Mouse (Mus musculus) layer of hippocampus, postnatal 14 days (tissue): Measurements from ENCODE around the gene Sp140. TPM values are rescaled to one million over a fixed set of nuclear protein-coding genes. Genes with fewer than 3 reads are reported as not detected.
"Not testable (repeated sequence)": the region's sequence is repeated elsewhere in the genome, so short reads cannot be mapped to it uniquely, and the experiment has no call there.

Experiments
- DNase-seq, 2 experiments: peaks; one replicate each; pipeline ENCODE4 v3.0.0; 2021 to 2022; ENCODE audit warnings: low spot score in 2 of 2, mixed read lengths in 1 of 2
- long read RNA-seq, 2 experiments: library from polyadenylated mRNA; stranded (forward); transcript quantifications; one replicate each; pipeline ENCODE4 v2.0.0; 2021
- total RNA-seq, 2 experiments: library from RNA; stranded (reverse); gene quantifications; 2 replicates each; pipeline ENCODE4 v1.2.3; 2021

The Sp140 gene
- total RNA-seq = under 1 TPM; 0.60 to 0.65 TPM
- long read RNA-seq, experiment 1 = 0 reads
- long read RNA-seq, experiment 2, partial matches to known transcripts = 0 of 1 reads
- long read RNA-seq, experiment 2, other reads (novel, unspliced or antisense) = 1 of 1 reads

GRCm38 (mm10) chr1:85600078-85600477, at the start of gene Sp140:
Sp140 (plus strand) TSS chr1:85600378.
- DNase-seq = not testable (repeated sequence)

GRCm38 (mm10) chr1:85555261-85555660, 44.9 kb upstream of the Sp140 start:
- DNase-seq = peak in 1 of 2 experiments; percentile 6

GRCm38 (mm10) chr1:85573554-85573953, 26.6 kb upstream of the Sp140 start:
- not testable (repeated sequence) for DNase-seq

GRCm38 (mm10) chr1:85575376-85575775, 24.8 kb upstream of the Sp140 start, which contains the start of gene G530012D18Rik:
G530012D18Rik (plus strand) TSS chr1:85575676.
- DNase-seq = not testable (repeated sequence)

GRCm38 (mm10) chr1:85578372-85579010, 21.7 kb upstream of the Sp140 start:
- not testable (repeated sequence) for DNase-seq

GRCm38 (mm10) chr1:85579199-85580147, 20.7 kb upstream of the Sp140 start:
- not testable (repeated sequence) for DNase-seq

GRCm38 (mm10) chr1:85580148-85580534, 20.0 kb upstream of the Sp140 start:
- DNase-seq = not testable (repeated sequence)

GRCm38 (mm10) chr1:85580578-85580977, 19.6 kb upstream of the Sp140 start:
- DNase-seq = not testable (repeated sequence)

- not testable (repeated sequence) for DNase-seq
Measured at GRCm38 (mm10) chr1:85581518-85581917, 18.7 kb upstream of the Sp140 start.

GRCm38 (mm10) chr1:85588697-85589096, 11.5 kb upstream of the Sp140 start:
- not testable (repeated sequence) for DNase-seq

GRCm38 (mm10) chr1:85592526-85592925, 7.7 kb upstream of the Sp140 start:
- not testable (repeated sequence) for DNase-seq

GRCm38 (mm10) chr1:85598271-85599012, 1.7 kb upstream of the Sp140 start, which contains the start of gene Sp110:
Sp110 (minus strand) TSS chr1:85598817.
- DNase-seq = not testable (repeated sequence)

- DNase-seq = not testable (repeated sequence)
Measured at GRCm38 (mm10) chr1:85600794-85601193, 616 bp downstream of the Sp140 start.

- not testable (repeated sequence) for DNase-seq
Measured at GRCm38 (mm10) chr1:85604341-85604740, 4.2 kb downstream of the Sp140 start.

- DNase-seq = not testable (repeated sequence)
Measured at GRCm38 (mm10) chr1:85608361-85608760, 8.2 kb downstream of the Sp140 start.

- not testable (repeated sequence) for DNase-seq
Measured at GRCm38 (mm10) chr1:85610581-85610980, 10.4 kb downstream of the Sp140 start.

GRCm38 (mm10) chr1:85615096-85615495, 14.9 kb downstream of the Sp140 start:
- DNase-seq = not testable (repeated sequence)

- not testable (repeated sequence) for DNase-seq
Measured at GRCm38 (mm10) chr1:85615819-85616218, 15.6 kb downstream of the Sp140 start.

- not testable (repeated sequence) for DNase-seq
Measured at GRCm38 (mm10) chr1:85617161-85617560, 17.0 kb downstream of the Sp140 start.

- DNase-seq = not testable (repeated sequence)
Measured at GRCm38 (mm10) chr1:85618689-85619088, 18.5 kb downstream of the Sp140 start.

- DNase-seq = not testable (repeated sequence)
Measured at GRCm38 (mm10) chr1:85636936-85637335, 36.8 kb downstream of the Sp140 start.
